Mouse (Mus musculus) heart, adult 2 months (tissue): ENCODE measurements around the gene Thbs4. TPM values are rescaled to one million over a fixed set of nuclear protein-coding genes. Genes with fewer than 3 reads are reported as not detected.
"Not testable (repeated sequence)": the region's sequence is repeated elsewhere in the genome, so short reads cannot be mapped to it uniquely, and the experiment has no call there.

ENCODE experiments used
- DNase-seq, 2 experiments: peaks; one replicate each; pipeline ENCODE4 v3.0.0; 2021
- H3K27ac ChIP-seq: fragments of 200-600 bp; 2 replicates; pipeline ENCODE4 v1.8.1; 2022
- H3K27me3 ChIP-seq: fragments of 200-500 bp; 2 replicates; pipeline ENCODE4 v1.6.1; 2012; ENCODE audit warnings: mild to moderate bottlenecking, low read length, inconsistent platforms, mixed read lengths; ENCODE audit not compliant: control insufficient read depth, insufficient read depth
- H3K36me3 ChIP-seq: fragments of 200-500 bp; 2 replicates; pipeline ENCODE4 v1.6.1; 2012; ENCODE audit warnings: low read length, inconsistent platforms; ENCODE audit not compliant: control insufficient read depth, insufficient read depth
- H3K4me1 ChIP-seq: fragments of 200-500 bp; 2 replicates; pipeline ENCODE4 v1.6.1; 2011; ENCODE audit warnings: low read length; ENCODE audit not compliant: control insufficient read depth, insufficient read depth
- H3K4me3 ChIP-seq: fragments of 200-600 bp; 2 replicates; pipeline ENCODE4 v1.8.1; 2022
- H3K79me2 ChIP-seq: fragments of 200-500 bp; replicated peaks from 2 replicates; pipeline ENCODE4 v1.6.1; 2012; ENCODE audit warnings: mild to moderate bottlenecking, inconsistent platforms, low read length, moderate library complexity, mixed read lengths; ENCODE audit not compliant: control insufficient read depth, insufficient read depth
- H3K9ac ChIP-seq: fragments of 200-500 bp; 2 replicates; pipeline ENCODE4 v1.6.1; 2012; ENCODE audit warnings: low read depth, mild to moderate bottlenecking, control low read depth, inconsistent platforms, low read length, mixed read lengths
- CTCF ChIP-seq: fragments of 200-600 bp; IDR thresholded peaks from 2 replicates; pipeline ENCODE4 v1.8.1; 2022; ENCODE audit warnings: antibody characterized with exemption, mild to moderate bottlenecking, moderate library complexity
- EP300 ChIP-seq: fragments of 200-500 bp; IDR thresholded peaks from 2 replicates; pipeline ENCODE4 v1.6.1; 2011; ENCODE audit warnings: low read depth, low read length, control low read depth; ENCODE audit not compliant: insufficient read depth
- POLR2A ChIP-seq: fragments of 200-500 bp; IDR thresholded peaks from 2 replicates; pipeline ENCODE4 v1.6.1; 2011; ENCODE audit warnings: mild to moderate bottlenecking, low read depth, low read length, control low read depth; ENCODE audit not compliant: insufficient read depth
- WGBS: fragments of 180-500 bp; shearing (Covaris S2); methylation state at CpG from one replicate; pipeline ENCODE4 v1.1.7; 2018; 5-methylcytosine and 5-hydroxymethylcytosine counted together
- intact Hi-C: fragments of 180-260 bp; cut with DNase I; formaldehyde crosslinking; loops from one replicate; pipeline ENCODE4 v1.15.1; 2025
- long read RNA-seq: library from polyadenylated mRNA; stranded (forward); transcript quantifications from one replicate; pipeline ENCODE4 v2.0.0, GENCODE M21; 2021
- polyA plus RNA-seq: library from polyadenylated mRNA; depleted of rRNA; stranded (reverse); fragments of >200 nt; gene quantifications from 2 replicates; pipeline ENCODE4 v1.2.3, GENCODE M21; 2012; rRNA removed
- total RNA-seq, 2 experiments: library from RNA; stranded (reverse); gene quantifications; 2 replicates each; pipeline ENCODE4 v1.2.3; 2021

Gene Thbs4
- total RNA-seq, result 1 to 10 TPM; 4.3 to 4.6 TPM
- 4.9 and 7.0 TPM in 2 replicates for polyA plus RNA-seq
- long read RNA-seq, partial matches to known transcripts, result 0 of 4 reads
- long read RNA-seq, other reads (novel, unspliced or antisense), result 0 of 4 reads

GRCm38 (mm10) chr13:92794462-92795214, at the start of gene Thbs4:
Thbs4 (minus strand) TSS chr13:92794818.
- WGBS, result 8% methylated on average over 39 of the region's 45 CpGs
- Histone ChIP-seq H3K36me3 (no peaks in the 10 kb centered on the region), H3K4me1 (no peaks in the 10 kb centered on the region), H3K27me3 (peaks cover 1% of the 10 kb centered on the region; the same call in 1 of the 2 replicates), H3K79me2 (no peaks in the 10 kb centered on the region), H3K9ac (no peak within 1 kb of the TSS), H3K4me3 (no peak within 1 kb of the TSS), H3K27ac (no peak within 1 kb of the TSS)
- no peak for DNase-seq
- intact Hi-C loops, result no loop called here
- no peak for TF ChIP-seq POLR2A
- TF ChIP-seq EP300, result no peak
- no peak for TF ChIP-seq CTCF

GRCm38 (mm10) chr13:92833162-92833561, 38.5 kb upstream of the Thbs4 start:
- Histone ChIP-seq H3K36me3 (no peaks in the 10 kb centered on the region), H3K4me3 (no peak overlapping the region), H3K9ac (no peak overlapping the region), H3K79me2 (no peaks in the 10 kb centered on the region), H3K27ac (no peak overlapping the region), H3K4me1 (no peaks in the 10 kb centered on the region), H3K27me3 (no peaks in the 10 kb centered on the region)
- WGBS, result 52% methylated on average over 4 of the region's 4 CpGs
- no peak for TF ChIP-seq EP300
- TF ChIP-seq CTCF, result no peak
- no peak for TF ChIP-seq POLR2A
- DNase-seq, result no peak
- intact Hi-C loops, result no loop called here

GRCm38 (mm10) chr13:92828820-92829219, 34.2 kb upstream of the Thbs4 start:
- H3K79me2 ChIP-seq, result no peaks in the 10 kb centered on the region
- DNase-seq, result no peak
- H3K4me1 ChIP-seq, result no peaks in the 10 kb centered on the region
- no peak overlapping the region for H3K27ac ChIP-seq
- no peaks in the 10 kb centered on the region for H3K27me3 ChIP-seq
- TF ChIP-seq POLR2A (no peak), EP300 (no peak), CTCF (no peak)
- intact Hi-C loops, result no loop called here
- H3K36me3 ChIP-seq, result no peaks in the 10 kb centered on the region
- H3K9ac ChIP-seq, result peak overlapping the region; percentile 38; the same call in 1 of the 2 replicates
- no peak overlapping the region for H3K4me3 ChIP-seq
- WGBS, result 34% methylated on average over 10 of the region's 10 CpGs

- Histone ChIP-seq H3K9ac (no peak overlapping the region), H3K36me3 (peaks cover 2% of the 10 kb centered on the region; the same call in 1 of the 2 replicates), H3K4me1 (peaks cover 2% of the 10 kb centered on the region; the same call in 1 of the 2 replicates), H3K79me2 (no peaks in the 10 kb centered on the region), H3K27ac (no peak overlapping the region), H3K4me3 (no peak overlapping the region), H3K27me3 (no peaks in the 10 kb centered on the region)
- DNase-seq, result no peak
- TF ChIP-seq EP300 (no peak), POLR2A (no peak), CTCF (no peak)
- 28% methylated on average over 3 of the region's 3 CpGs for WGBS
- intact Hi-C loops, result no loop called here
Observed at GRCm38 (mm10) chr13:92817357-92817756, 22.7 kb upstream of the Thbs4 start.

DNA sequence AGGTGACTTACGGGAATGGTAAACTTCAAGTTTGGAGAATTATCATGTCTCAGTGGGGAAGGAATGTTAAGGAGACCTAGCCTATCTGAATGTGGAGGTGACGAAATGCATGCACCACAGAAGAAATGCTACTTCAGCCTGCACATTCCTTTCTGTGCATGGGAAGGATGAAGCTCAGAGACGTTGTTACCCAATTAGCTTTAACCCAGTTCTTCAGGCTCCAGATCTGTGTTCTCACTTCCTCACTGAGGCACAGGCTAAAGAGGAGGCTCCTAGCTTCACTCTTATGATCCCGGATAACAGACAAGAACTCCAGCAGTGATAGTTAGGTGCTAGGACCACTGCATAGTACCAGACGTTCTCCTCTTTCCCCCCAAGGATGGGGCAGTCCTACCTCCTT, 21.7 kb upstream of the Thbs4 start:
- H3K79me2 ChIP-seq, result no peaks in the 10 kb centered on the region

DNA sequence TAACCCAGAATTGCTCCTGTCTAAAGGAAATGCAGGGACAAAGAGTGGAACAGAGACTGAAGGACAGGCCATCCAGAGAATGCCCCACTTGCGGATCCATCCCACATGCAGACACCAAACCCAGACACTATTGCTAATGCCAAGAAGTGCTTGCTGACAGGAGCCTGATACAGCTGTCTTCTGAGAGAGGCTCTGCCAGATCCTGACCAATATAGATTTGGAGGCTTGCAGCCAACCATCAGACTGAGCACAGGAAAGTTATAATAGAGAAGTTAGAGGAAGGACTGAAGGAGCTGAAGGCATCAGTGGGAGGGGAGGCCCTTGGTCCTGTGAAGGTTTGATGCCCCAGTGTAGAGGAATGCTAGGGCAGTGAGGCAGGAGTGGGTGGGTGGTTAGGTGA, 16.0 kb upstream of the Thbs4 start:
- H3K4me3 ChIP-seq, H3K36me3 ChIP-seq, H3K27ac ChIP-seq, H3K4me1 ChIP-seq, H3K9ac ChIP-seq, H3K27me3 ChIP-seq, H3K79me2 ChIP-seq, intact Hi-C loops: not testable (repeated sequence)
- peak in 1 of 2 experiments; percentile 6 for DNase-seq
- WGBS, result 48% methylated on average over 1 of the region's 1 CpGs

More for the DNA sequence above, 21.7 kb upstream of the Thbs4 start:
- 69% methylated on average over 5 of the region's 5 CpGs for WGBS
- no peak overlapping the region for H3K9ac ChIP-seq
- DNase-seq, result no peak
- no peak overlapping the region for H3K27ac ChIP-seq
- H3K4me1 ChIP-seq, result peaks cover 2% of the 10 kb centered on the region; the same call in 1 of the 2 replicates
- no peaks in the 10 kb centered on the region for H3K27me3 ChIP-seq
- no peak overlapping the region for H3K4me3 ChIP-seq
- H3K36me3 ChIP-seq, result peaks cover 2% of the 10 kb centered on the region; the same call in 1 of the 2 replicates
- TF ChIP-seq EP300 (no peak), POLR2A (no peak), CTCF (no peak)
- intact Hi-C loops, result no loop called here
